Mouse (Mus musculus): ENCODE results near the gene Vmn1r115.
"Not testable (repeated sequence)": the region's sequence is repeated elsewhere in the genome, so short reads cannot be mapped to it uniquely, and the experiment has no call there.

Vmn1r115 gene

GRCm38 (mm10) chr7:20844885-20845284 is at the start of gene Vmn1r115:
Gene Vmn1r115 (minus strand): TSS chr7:20844985.
- in situ Hi-C loops (cut with MboI; ENCODE audit: low pct_unique_long_range_greater_than_20kb in 1 of 2, low sequenced_read_pairs in 2 of 2, unreplicated experiment in 1 of 2) = not testable (repeated sequence)

GRCm38 (mm10) chr7:20884021-20884420 is 39.2 kb upstream of the Vmn1r115 start, which contains the start of gene Vmn1r117:
Gene Vmn1r117 (minus strand): TSS chr7:20884121.
- in situ Hi-C loops (cut with MboI; ENCODE audit: low pct_unique_long_range_greater_than_20kb in 1 of 2, low sequenced_read_pairs in 2 of 2, unreplicated experiment in 1 of 2) = not testable (repeated sequence)

- in situ Hi-C loops (cut with MboI; ENCODE audit: low pct_unique_long_range_greater_than_20kb in 1 of 2, low sequenced_read_pairs in 2 of 2, unreplicated experiment in 1 of 2) = not testable (repeated sequence)
These were observed 27.2 kb upstream of the Vmn1r115 start, which contains the start of gene Vmn1r116 for GRCm38 (mm10) chr7:20871956-20872355. Gene Vmn1r116 (plus strand): TSS chr7:20872256.

- in situ Hi-C loops (cut with MboI; ENCODE audit: low pct_unique_long_range_greater_than_20kb in 1 of 2, low sequenced_read_pairs in 2 of 2, unreplicated experiment in 1 of 2) = not testable (repeated sequence)
These were observed 32.7 kb downstream of the Vmn1r115 start, which contains the start of gene Vmn1r114 for GRCm38 (mm10) chr7:20812086-20812485. Gene Vmn1r114 (minus strand): TSS chr7:20812186.

Data from mouse embryonic stem cell (cell line).